Mouse (Mus musculus): ENCODE results near the gene Trarg1.

Trarg1 gene

GRCm38 (mm10) chr11:76672561-76673384 is 6.8 kb upstream of the Trarg1 start:
- DNase-seq (ENCODE audit: low read depth, low spot score), result no peak

DNA sequence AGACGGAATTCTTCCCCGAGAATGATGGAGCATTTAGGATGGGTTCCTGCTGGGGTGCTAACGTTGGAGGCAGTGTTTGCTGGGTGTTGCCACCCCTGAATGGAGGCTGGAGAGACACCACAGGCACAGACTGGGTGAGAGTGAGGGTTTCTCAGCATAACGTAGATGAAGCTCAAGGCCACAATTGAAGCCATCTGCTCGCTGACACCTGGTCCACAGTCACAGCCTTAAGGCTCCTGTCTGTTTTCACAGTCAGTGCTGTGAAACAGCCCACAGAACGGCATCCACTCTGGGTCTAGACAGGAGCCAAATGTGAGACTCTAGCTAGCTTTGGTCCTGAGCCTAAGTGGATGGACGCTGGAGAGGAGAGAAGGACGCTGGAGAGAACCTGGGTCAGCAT is 5.4 kb upstream of the Trarg1 start:
- DNase-seq (ENCODE audit: low read depth, low spot score), result no peak

- DNase-seq (ENCODE audit: low read depth, low spot score), result no peak
Observed at GRCm38 (mm10) chr11:76674704-76675103, 4.9 kb upstream of the Trarg1 start.

DNA sequence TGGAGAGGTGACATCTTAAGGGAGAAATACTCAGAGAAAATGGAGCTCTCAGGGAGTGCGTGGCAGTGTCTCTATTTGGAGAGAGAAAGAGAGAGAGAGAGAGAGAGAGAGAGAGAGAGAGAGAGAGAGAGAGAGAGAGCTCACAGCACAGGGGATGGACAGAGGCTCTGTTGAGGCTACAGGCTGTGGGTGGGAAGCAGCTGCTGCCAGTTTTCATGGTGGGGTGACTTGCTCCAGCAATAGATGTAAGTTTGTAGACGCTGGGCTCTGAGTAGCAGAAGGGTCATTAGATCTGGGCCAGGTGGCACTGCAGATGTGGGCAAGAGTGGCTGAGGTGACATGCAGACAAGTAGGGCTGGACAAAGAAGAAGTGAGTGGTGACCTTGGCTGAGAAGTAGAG is 6.0 kb downstream of the Trarg1 start:
- no peak for DNase-seq (ENCODE audit: low read depth, low spot score)

DNA sequence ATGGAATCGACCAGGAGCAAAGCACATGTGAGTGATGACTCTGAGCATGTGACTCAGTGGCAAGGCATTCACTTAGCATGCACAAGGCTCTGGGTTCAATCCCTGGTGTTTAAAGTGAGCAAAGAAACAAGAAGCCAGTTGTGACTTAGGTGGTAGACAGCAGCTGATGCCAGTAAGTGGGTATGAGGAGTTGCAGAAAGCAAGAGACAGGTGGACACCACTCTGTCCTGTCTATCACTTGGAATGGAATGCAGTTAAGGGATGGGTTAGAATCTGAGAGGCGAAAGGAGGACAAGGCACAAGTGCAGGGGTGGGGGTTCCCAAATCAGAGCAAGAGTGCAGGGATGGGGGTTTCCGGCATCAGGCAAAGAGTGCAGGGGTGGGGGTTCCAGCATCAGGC is 12.5 kb downstream of the Trarg1 start:
- DNase-seq (ENCODE audit: low read depth, low spot score), result no peak

GRCm38 (mm10) chr11:76695810-76696209 is 16.2 kb downstream of the Trarg1 start:
- DNase-seq (ENCODE audit: low read depth, low spot score), result no peak

GRCm38 (mm10) chr11:76699626-76700025 is 20.0 kb downstream of the Trarg1 start:
- no peak for DNase-seq (ENCODE audit: low read depth, low spot score)

GRCm38 (mm10) chr11:76707656-76708055 is 28.0 kb downstream of the Trarg1 start:
- no peak for DNase-seq (ENCODE audit: low read depth, low spot score)

GRCm38 (mm10) chr11:76708066-76708465 is 28.5 kb downstream of the Trarg1 start:
- no peak for DNase-seq (ENCODE audit: low read depth, low spot score)

- no peak for DNase-seq (ENCODE audit: low read depth, low spot score)
Observed at GRCm38 (mm10) chr11:76708881-76709280, 29.3 kb downstream of the Trarg1 start.

- DNase-seq (ENCODE audit: low read depth, low spot score), result no peak
Observed at GRCm38 (mm10) chr11:76709625-76710452, 30.2 kb downstream of the Trarg1 start.

GRCm38 (mm10) chr11:76717000-76717399 is 37.4 kb downstream of the Trarg1 start:
- DNase-seq (ENCODE audit: low read depth, low spot score), result no peak

DNA sequence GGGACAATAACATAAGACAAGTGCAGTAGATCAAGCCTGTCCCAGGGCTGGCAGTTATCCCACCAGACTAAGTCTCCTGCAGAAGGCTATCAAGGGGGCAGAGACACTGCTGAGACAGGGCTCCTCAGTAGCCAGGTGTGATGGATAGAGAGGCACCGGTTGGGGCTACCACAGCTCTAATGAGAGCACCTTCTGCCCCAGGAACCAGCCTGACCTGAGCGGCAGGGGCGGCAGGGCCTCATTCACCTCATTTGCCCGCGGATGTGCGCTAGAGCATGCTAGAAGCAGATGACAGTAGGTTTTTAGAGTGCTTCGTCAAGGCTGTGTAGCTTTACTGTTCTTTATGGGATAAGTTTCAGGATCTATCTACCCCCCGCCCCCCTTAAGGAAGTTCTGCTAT is 44.3 kb downstream of the Trarg1 start:
- DNase-seq (ENCODE audit: low read depth, low spot score), result no peak

GRCm38 (mm10) chr11:76728093-76728492 is 48.5 kb downstream of the Trarg1 start:
- DNase-seq (ENCODE audit: low read depth, low spot score), result no peak

DNA sequence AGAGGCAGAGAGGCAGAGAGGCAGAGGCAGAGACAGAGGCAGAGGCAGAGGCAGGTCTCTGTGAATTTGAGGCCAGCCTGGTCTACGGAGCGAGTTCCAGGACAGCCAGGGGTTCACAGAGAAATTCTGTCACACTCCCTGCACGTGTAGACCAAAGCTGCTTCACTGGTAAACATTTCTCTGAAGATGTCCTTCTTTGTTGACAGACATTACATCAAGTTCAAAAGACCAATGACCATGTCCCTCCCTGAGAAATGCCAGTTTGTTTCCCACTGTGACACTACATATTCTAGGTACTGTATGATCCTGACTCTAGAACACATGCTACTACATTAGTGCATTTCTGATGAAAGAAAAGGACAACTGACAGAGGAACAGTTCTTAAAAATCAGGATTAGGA is 51.0 kb downstream of the Trarg1 start:
- no peak for DNase-seq (ENCODE audit: low read depth, low spot score)

DNA sequence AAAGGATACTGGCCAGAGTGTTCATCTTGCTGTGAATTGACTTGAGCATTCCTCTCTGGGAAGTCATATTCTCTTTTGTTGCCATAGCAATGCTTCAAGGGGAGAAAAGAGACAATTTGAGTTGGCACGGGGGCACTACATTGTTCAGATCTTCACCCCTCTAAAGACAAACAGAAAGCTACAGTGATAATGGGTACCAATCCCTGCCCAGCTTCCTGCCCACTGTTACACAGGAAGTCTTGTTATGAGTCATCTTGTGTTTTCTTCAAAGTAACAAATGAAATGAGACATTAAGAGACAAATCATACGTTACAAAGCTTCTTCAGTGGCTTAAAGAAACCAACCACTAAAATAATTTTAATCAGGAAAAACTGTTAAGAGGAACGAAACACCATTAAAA is 55.0 kb downstream of the Trarg1 start:
- DNase-seq (ENCODE audit: low read depth, low spot score), result peak; percentile 85

DNA sequence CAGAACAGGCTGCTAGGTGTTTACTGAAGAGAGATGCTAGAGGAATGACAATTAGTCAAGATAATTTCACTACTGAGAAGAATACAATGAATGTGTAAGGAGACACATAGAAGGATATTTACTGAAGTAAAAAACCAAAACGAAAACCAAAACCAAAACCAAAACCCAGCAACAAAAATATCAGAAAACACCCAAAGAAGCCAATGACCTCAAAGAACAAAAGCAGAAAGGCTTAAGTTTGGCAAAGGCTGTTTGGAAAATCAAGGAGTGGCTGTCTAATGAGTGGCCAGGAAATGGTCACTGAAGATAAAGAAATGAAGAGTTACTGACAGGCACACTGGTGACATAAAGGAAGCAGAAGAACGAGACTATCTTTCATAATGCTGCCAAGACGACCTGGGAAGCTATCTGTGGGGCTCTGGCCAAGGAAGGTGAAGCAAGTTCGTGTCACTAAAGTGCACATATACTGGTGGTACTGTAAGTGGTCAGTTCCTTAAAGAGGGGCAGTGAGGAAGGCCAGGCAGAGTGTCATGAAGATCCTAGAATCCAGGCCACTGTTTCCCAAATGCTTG is 56.2 kb downstream of the Trarg1 start:
- peak; percentile 61 for DNase-seq (ENCODE audit: low read depth, low spot score)

DNA sequence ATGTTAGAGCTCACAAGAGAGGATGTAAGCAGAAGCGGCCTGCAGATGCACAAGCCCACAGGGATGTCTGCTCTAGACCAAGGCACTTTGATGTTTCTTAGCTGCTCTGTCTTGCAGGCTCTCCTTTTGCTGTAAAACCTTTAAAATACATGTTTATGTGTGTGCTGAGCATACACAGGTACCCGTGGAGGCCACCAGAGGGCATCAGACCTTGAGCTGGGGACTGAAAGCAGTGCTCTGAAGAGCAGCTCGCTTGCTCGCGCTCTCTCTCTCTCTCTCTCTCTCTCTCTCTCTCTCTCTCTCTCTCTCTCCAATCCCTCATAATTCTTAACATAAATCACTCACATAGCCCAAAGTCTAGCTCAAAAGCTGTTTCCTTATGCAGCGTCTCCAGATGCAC is 59.5 kb downstream of the Trarg1 start:
- DNase-seq (ENCODE audit: low read depth, low spot score), result peak; percentile 66

DNA sequence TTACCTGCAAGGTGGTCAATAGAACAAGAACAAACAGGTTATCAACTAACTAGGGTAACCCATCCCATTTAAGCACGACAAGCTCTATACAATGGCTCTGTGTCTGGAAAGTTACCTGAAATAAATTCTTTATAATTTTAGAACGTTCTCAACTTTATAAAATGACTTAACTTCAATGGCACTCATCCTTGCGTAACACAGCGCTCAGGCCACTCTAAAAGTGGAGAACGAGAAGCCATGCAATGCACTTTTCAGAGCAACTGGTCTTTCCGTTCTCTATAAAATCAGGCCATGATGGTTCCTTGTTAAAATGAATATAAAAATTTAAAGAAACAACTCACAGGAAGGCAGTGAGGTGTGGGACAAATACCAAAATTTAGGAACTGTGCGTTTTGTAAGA is 62.9 kb downstream of the Trarg1 start:
- DNase-seq (ENCODE audit: low read depth, low spot score), result no peak

GRCm38 (mm10) chr11:76744550-76744949 is 64.9 kb downstream of the Trarg1 start:
- DNase-seq (ENCODE audit: low read depth, low spot score), result no peak

DNA sequence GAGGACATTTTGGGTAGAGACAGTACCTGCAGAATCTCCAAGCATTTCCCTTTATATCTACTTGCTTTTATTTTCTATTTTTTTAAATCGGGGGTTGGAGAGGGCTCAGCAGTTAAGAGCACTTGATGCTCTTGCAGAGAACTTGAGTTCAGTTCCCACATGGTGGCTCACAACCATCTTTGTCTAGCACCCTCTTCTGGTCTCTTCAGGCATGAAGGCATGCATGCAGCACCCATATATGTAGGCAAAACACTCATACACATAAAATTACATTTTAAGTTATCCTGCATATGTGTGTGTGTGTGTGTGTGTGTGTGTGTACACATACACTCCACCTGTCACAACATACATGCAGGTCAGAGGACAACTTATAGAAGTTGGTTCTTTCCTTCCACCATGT is 66.3 kb downstream of the Trarg1 start:
- peak; percentile 36 for DNase-seq (ENCODE audit: low read depth, low spot score)
